ENCODE assay signal across 7 mouse cellular contexts in genomic region chr14:34819121-34819918, GRCm38 (mm10). TPM values are rescaled to one million over a fixed set of nuclear protein-coding genes. Genes with fewer than 3 reads are reported as not detected.
DNase-seq lines count a peak whose midpoint lies in the region; ATAC-seq and TF ChIP-seq lines count a peak whose summit lies in the region.

No protein-coding gene starts in this region.

- H3K27me3 ChIP-seq in lung, embryonic 15.5 days, result peaks cover 86% of the 10 kb centered on the region
- peaks cover 99% of the 10 kb centered on the region for H3K27me3 ChIP-seq in embryonic facial prominence, embryonic 13.5 days
- peaks cover 88% of the 10 kb centered on the region for H3K27me3 ChIP-seq in hindbrain, embryonic 12.5 days
- peaks cover 100% of the 10 kb centered on the region for H3K27me3 ChIP-seq in limb, embryonic 13.5 days

- no peak for TF ChIP-seq CTCF in lung, adult 2 months (IDR thresholded peaks at IDR 0.05; ENCODE audit: insufficient read depth, low read length)
- no peak for TF ChIP-seq CTCF in olfactory bulb, adult 2 months (IDR thresholded peaks at IDR 0.05; ENCODE audit: insufficient read depth, low read depth, low read length)

- H3K36me3 ChIP-seq in lung, embryonic 15.5 days, result no peaks in the 10 kb centered on the region
- H3K36me3 ChIP-seq in embryonic facial prominence, embryonic 13.5 days, result no peaks in the 10 kb centered on the region
- H3K36me3 ChIP-seq in hindbrain, embryonic 12.5 days, result no peaks in the 10 kb centered on the region
- no peaks in the 10 kb centered on the region for H3K36me3 ChIP-seq in limb, embryonic 13.5 days

- no peak for DNase-seq in lung, adult 2 months
- no peak for DNase-seq in lung, postnatal 36 days

- peak overlapping the region; percentile 75 for H3K4me2 ChIP-seq in lung, embryonic 15.5 days
- H3K4me2 ChIP-seq in embryonic facial prominence, embryonic 13.5 days, result peak overlapping the region; percentile 84
- H3K4me2 ChIP-seq in hindbrain, embryonic 12.5 days (replicated peaks), result peak overlapping the region; percentile 91
- H3K4me2 ChIP-seq in limb, embryonic 13.5 days (replicated peaks), result peak overlapping the region; percentile 82

- peak; percentile 52; the same call in 1 of the 2 replicates for ATAC-seq in lung, embryonic 15.5 days (ENCODE audit: borderline replicate concordance, extremely low read depth, low FRiP score, low TSS enrichment)
- peak; percentile 65 for ATAC-seq in embryonic facial prominence, embryonic 13.5 days (ENCODE audit: insufficient number of reproducible peaks, insufficient read depth, low FRiP score, low TSS enrichment, low read depth)
- peak; percentile 85 for ATAC-seq in hindbrain, embryonic 12.5 days (ENCODE audit: low FRiP score)
- ATAC-seq in limb, embryonic 13.5 days (ENCODE audit: low FRiP score, low read depth), result peak; percentile 68

- peaks cover 18% of the 10 kb centered on the region for H3K4me1 ChIP-seq in lung, embryonic 15.5 days
- H3K4me1 ChIP-seq in lung, adult 2 months (ENCODE audit: control insufficient read depth, insufficient read depth, low read length), result no peaks in the 10 kb centered on the region
- peaks cover 33% of the 10 kb centered on the region for H3K4me1 ChIP-seq in embryonic facial prominence, embryonic 13.5 days
- peaks cover 31% of the 10 kb centered on the region for H3K4me1 ChIP-seq in hindbrain, embryonic 12.5 days
- peaks cover 28% of the 10 kb centered on the region for H3K4me1 ChIP-seq in limb, embryonic 13.5 days
- peaks cover 27% of the 10 kb centered on the region for H3K4me1 ChIP-seq in olfactory bulb, adult 2 months (ENCODE audit: control insufficient read depth, insufficient read depth, low read length)

- 1% methylated on average over 64 of the region's 85 CpGs for WGBS in lung, embryonic 15.5 days
- 2% methylated on average over 66 of the region's 85 CpGs for WGBS in lung, adult 2 months
- WGBS in embryonic facial prominence, embryonic 13.5 days, result under 1% methylated on average over 67 of the region's 85 CpGs
- 1% methylated on average over 59 of the region's 85 CpGs for WGBS in hindbrain, embryonic 12.5 days
- under 1% methylated on average over 67 of the region's 85 CpGs for WGBS in limb, embryonic 13.5 days
- 5% methylated on average over 76 of the region's 85 CpGs for WGBS in olfactory bulb, adult 2 months

- no peak for TF ChIP-seq POLR2A in lung, adult 2 months (IDR thresholded peaks at IDR 0.05; ENCODE audit: borderline replicate concordance, extremely low read depth, low read depth, low read length)
- no peak for TF ChIP-seq POLR2A in olfactory bulb, adult 2 months (IDR thresholded peaks at IDR 0.05; ENCODE audit: insufficient read depth, low read depth, low read length)

- H3K9ac ChIP-seq in lung, embryonic 15.5 days, result 0 out of 2 replicates have a peak overlapping the region, but pooled peaks have one; percentile 2
- H3K9ac ChIP-seq in embryonic facial prominence, embryonic 13.5 days, result peak overlapping the region; percentile 66
- peak overlapping the region; percentile 84 for H3K9ac ChIP-seq in hindbrain, embryonic 12.5 days
- H3K9ac ChIP-seq in limb, embryonic 13.5 days, result peak overlapping the region; percentile 55

- H3K27ac ChIP-seq in lung, embryonic 15.5 days, result no peak overlapping the region
- no peak overlapping the region for H3K27ac ChIP-seq in embryonic facial prominence, embryonic 13.5 days
- H3K27ac ChIP-seq in hindbrain, embryonic 12.5 days, result peak overlapping the region; percentile 71
- H3K27ac ChIP-seq in limb, embryonic 13.5 days, result no peak overlapping the region
- peak overlapping the region; percentile 42; the same call in 1 of the 2 replicates for H3K27ac ChIP-seq in olfactory bulb, adult 2 months (ENCODE audit: insufficient read depth, low read depth, low read length)

- no peaks in the 10 kb centered on the region for H3K9me3 ChIP-seq in lung, embryonic 15.5 days
- H3K9me3 ChIP-seq in embryonic facial prominence, embryonic 13.5 days, result no peaks in the 10 kb centered on the region
- no peaks in the 10 kb centered on the region for H3K9me3 ChIP-seq in hindbrain, embryonic 12.5 days (replicated peaks)
- no peaks in the 10 kb centered on the region for H3K9me3 ChIP-seq in limb, embryonic 13.5 days

- H3K4me3 ChIP-seq in lung, embryonic 15.5 days, result peak overlapping the region; percentile 45
- H3K4me3 ChIP-seq in lung, adult 2 months (replicated peaks; ENCODE audit: extremely low read depth, low read depth, low read length), result no peak overlapping the region
- peak overlapping the region; percentile 58 for H3K4me3 ChIP-seq in embryonic facial prominence, embryonic 13.5 days
- H3K4me3 ChIP-seq in hindbrain, embryonic 12.5 days, result peak overlapping the region; percentile 73
- H3K4me3 ChIP-seq in limb, embryonic 13.5 days, result peak overlapping the region; percentile 56
- H3K4me3 ChIP-seq in olfactory bulb, adult 2 months (ENCODE audit: insufficient read depth, low read depth, low read length), result peak overlapping the region; percentile 84

RNA-seq across cellular contexts. Expression of gene Grid1, which starts 0.6 kb away (rescaled TPM):
- 0.19 and 0.40 TPM in 2 replicates for polyA plus RNA-seq in lung, embryonic 15.5 days (2015; fragmentation: Nextera tagmentation; extraction: Ambion mirVana)
- polyA plus RNA-seq in lung, adult 2 months (2012; rRNA removed), result 0.13 and 0.15 TPM in 2 replicates
- polyA plus RNA-seq in embryonic facial prominence, embryonic 13.5 days (2015; fragmentation: Nextera tagmentation; extraction: Ambion mirVana), result 0.81 and 1.0 TPM in 2 replicates
- polyA plus RNA-seq in hindbrain, embryonic 12.5 days (2016; fragmentation: Nextera tagmentation; extraction: Ambion mirVana), result 1.8 and 2.8 TPM in 2 replicates
- 0.50 and 0.91 TPM in 2 replicates for polyA plus RNA-seq in limb, embryonic 13.5 days (2015; fragmentation: Nextera tagmentation; extraction: Ambion mirVana)
- polyA plus RNA-seq in olfactory bulb, adult 2 months (2012; ENCODE audit: insufficient read depth, insufficient read length, low replicate concordance, missing spikeins), result not detected in 2 replicates

Comparison
In these comparisons a context has a peak if more than half of its experiments do, and no peak if none do; other contexts are left out.
1. H3K27ac ChIP-seq: peak in hindbrain, embryonic 12.5 days (single experiment) and olfactory bulb, adult 2 months (single experiment); none in lung, embryonic 15.5 days (single experiment), embryonic facial prominence, embryonic 13.5 days (single experiment) and limb, embryonic 13.5 days (single experiment).
2. H3K9ac ChIP-seq: peak in every context shown above with its lines; median percentile 84 in hindbrain, embryonic 12.5 days; 66 in embryonic facial prominence, embryonic 13.5 days; 55 in limb, embryonic 13.5 days; 2 in lung, embryonic 15.5 days.
3. Peak in every context shown above with its lines, with median percentiles within 50 percentile points of each other: ATAC-seq and H3K4me2 ChIP-seq.